Mouse (Mus musculus): ENCODE results near the gene Olfr1370. TPM values are rescaled to one million over a fixed set of nuclear protein-coding genes. Genes with fewer than 3 reads are reported as not detected.

Gene Olfr1370
- not detected for total RNA-seq (2023)

GRCm38 (mm10) chr13:21074847-21075246 is at the start of gene Olfr1370:
Gene Olfr1370 (minus strand): TSS chr13:21074947.

DNA sequence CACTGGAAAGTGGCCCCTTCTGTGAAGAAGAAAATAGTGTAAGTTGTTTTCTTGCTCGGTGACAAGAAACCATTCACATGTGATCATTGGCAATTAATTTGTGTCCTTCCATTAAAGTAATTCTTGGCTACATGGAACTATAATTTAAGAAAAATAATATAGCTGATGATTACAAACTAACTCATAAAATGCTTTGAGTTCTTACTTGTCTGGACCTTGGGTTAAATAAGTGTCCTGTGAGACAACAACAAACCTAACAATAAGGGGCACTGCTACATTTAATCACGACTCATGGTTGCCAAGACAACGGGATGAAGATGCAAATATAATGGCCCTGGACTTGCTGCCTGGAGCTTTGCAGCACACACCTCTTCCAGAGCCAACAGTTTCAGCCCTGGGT is 36.4 kb upstream of the Olfr1370 start, which contains the start of gene Olfr1369-ps1:
Gene Olfr1369-ps1 (plus strand): TSS at position 301 of the 400 bp plus-strand sequence.

Other genes starting within 250 kb of the Olfr1370 start
- not detected for gene Olfr1369-ps1, start 36.5 kb upstream of the Olfr1370 start, total RNA-seq (2023)
- not detected for gene Olfr263, start 54.7 kb upstream of the Olfr1370 start, total RNA-seq (2023)
- not detected for gene Olfr1368, start 70.9 kb upstream of the Olfr1370 start, total RNA-seq (2023)
- gene Trim27, start 104.5 kb upstream of the Olfr1370 start, total RNA-seq (2023): 77.4 TPM
- gene Gpx5, start 217.8 kb upstream of the Olfr1370 start, total RNA-seq (2023): not detected
- not detected for gene Gpx6, start 237.2 kb upstream of the Olfr1370 start, total RNA-seq (2023)

Data from CD8-positive naive resting alpha-beta T cell, adult 57 days (primary cell).